Mouse (Mus musculus) heart, postnatal 0 days (tissue): Measurements from ENCODE around the gene Napsa.

ENCODE experiments used
- CTCF ChIP-seq: IDR thresholded peaks from 2 replicates; pipeline ENCODE4 v1.5.1; 2016; ENCODE audit warnings: antibody characterized with exemption, control low read depth, low read depth
- EP300 ChIP-seq: IDR thresholded peaks from 2 replicates; pipeline ENCODE4 v1.6.1; 2016; ENCODE audit warnings: antibody characterized with exemption, low read depth

GRCm38 (mm10) chr7:44572213-44572701 is at the start of gene Napsa:
- TF ChIP-seq CTCF (no peak), EP300 (no peak)
